Mouse (Mus musculus) R1 (cell line): ENCODE measurements around the gene Nox4.

Experiments used
- DNase-seq: peaks from one replicate; pipeline ENCODE4 v3.0.0-alpha.2; 2018; ENCODE audit warnings: low read depth, low spot score

The Nox4 gene

GRCm38 (mm10) chr7:87371316-87371715 lies 125.4 kb downstream of the Nox4 start:
- DNase-seq = no peak

- DNase-seq = no peak
Observed at GRCm38 (mm10) chr7:87374322-87374721, 128.4 kb downstream of the Nox4 start.

- no peak for DNase-seq
Observed at GRCm38 (mm10) chr7:87374935-87375334, 129.0 kb downstream of the Nox4 start.

GRCm38 (mm10) chr7:87397023-87397422 lies 151.1 kb downstream of the Nox4 start:
- no peak for DNase-seq

- peak; percentile 60 for DNase-seq
Observed at GRCm38 (mm10) chr7:87411373-87411772, 165.5 kb downstream of the Nox4 start.

GRCm38 (mm10) chr7:87413271-87413670 lies 167.4 kb downstream of the Nox4 start:
- no peak for DNase-seq
